Mouse (Mus musculus) thymus, adult 2 months (tissue): ENCODE data around the gene Mbd4. TPM values are rescaled to one million over a fixed set of nuclear protein-coding genes. Genes with fewer than 3 reads are reported as not detected.
"Not testable (repeated sequence)": the region's sequence is repeated elsewhere in the genome, so short reads cannot be mapped to it uniquely, and the experiment has no call there.

Experiments
- DNase-seq: peaks from one replicate; pipeline ENCODE4 v3.0.0; 2021
- H3K27ac ChIP-seq: fragments of 200-500 bp; 2 replicates; pipeline ENCODE4 v1.5.1; 2012; ENCODE audit warnings: low read length, control low read depth; ENCODE audit not compliant: control insufficient read depth, insufficient read depth
- H3K27me3 ChIP-seq: fragments of 200-500 bp; 2 replicates; pipeline ENCODE4 v1.6.1; 2012; ENCODE audit warnings: mild to moderate bottlenecking, low read length, moderate library complexity, mixed read lengths; ENCODE audit not compliant: control insufficient read depth, insufficient read depth
- H3K36me3 ChIP-seq: fragments of 200-500 bp; 2 replicates; pipeline ENCODE4 v1.6.1; 2012; ENCODE audit warnings: mild to moderate bottlenecking, low read length, moderate library complexity; ENCODE audit not compliant: control insufficient read depth, insufficient read depth
- H3K4me1 ChIP-seq: fragments of 200-500 bp; replicated peaks from 2 replicates; pipeline ENCODE4 v1.6.1; 2012; ENCODE audit warnings: low read length; ENCODE audit not compliant: control insufficient read depth, insufficient read depth
- H3K4me3 ChIP-seq: fragments of 200-500 bp; 2 replicates; pipeline ENCODE4 v1.5.1; 2012; ENCODE audit warnings: mild to moderate bottlenecking, low read length, control low read depth, moderate library complexity; ENCODE audit not compliant: control insufficient read depth, insufficient read depth
- CTCF ChIP-seq: fragments of 200-500 bp; IDR thresholded peaks from 2 replicates; pipeline ENCODE4 v1.5.1; 2012; ENCODE audit warnings: mild to moderate bottlenecking, control low read depth, low read length, moderate library complexity, borderline replicate concordance; ENCODE audit not compliant: control insufficient read depth, poor library complexity, insufficient read depth; ENCODE audit errors: extremely low read depth
- POLR2A ChIP-seq: fragments of 200-500 bp; IDR thresholded peaks from 2 replicates; pipeline ENCODE4 v1.6.1; 2012; ENCODE audit warnings: mild to moderate bottlenecking, low read length, control low read depth, moderate library complexity; ENCODE audit not compliant: control insufficient read depth, poor library complexity, insufficient read depth; ENCODE audit errors: extremely low read depth
- WGBS: fragments of 180-500 bp; shearing (Covaris S2); methylation state at CpG from one replicate; pipeline ENCODE4 v1.1.7; 2018; 5-methylcytosine and 5-hydroxymethylcytosine counted together
- polyA plus RNA-seq: library from polyadenylated mRNA; depleted of rRNA; stranded (reverse); fragments of >200 nt; gene quantifications from 2 replicates; pipeline ENCODE4 v1.2.3, GENCODE M21; 2012

The Mbd4 gene
- polyA plus RNA-seq, 1 experiment, result 9.0 TPM

DNA sequence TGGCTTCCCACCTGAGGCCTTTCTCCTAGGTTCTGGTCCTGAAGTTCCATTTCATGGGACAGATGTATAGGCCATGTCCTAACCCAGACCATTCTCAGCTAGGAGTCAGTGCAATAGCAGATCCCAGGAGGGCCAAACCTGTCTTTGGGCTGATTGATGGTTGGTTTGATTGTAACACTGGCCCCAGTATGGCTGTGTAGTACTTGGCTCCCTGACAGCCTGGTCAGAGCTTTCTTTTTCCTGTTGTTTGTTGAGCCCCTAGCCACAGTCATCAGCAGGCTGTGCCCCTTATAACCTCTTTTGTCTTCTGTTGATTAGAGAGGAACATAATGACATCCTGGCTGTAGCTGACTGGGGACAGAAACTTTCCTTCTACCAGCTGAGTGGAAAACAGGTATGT is 30.8 kb upstream of the Mbd4 start:
- TF ChIP-seq CTCF (no peak), POLR2A (no peak)
- Histone ChIP-seq H3K4me3 (no peak overlapping the region), H3K27ac (no peak overlapping the region), H3K36me3 (no peaks in the 10 kb centered on the region), H3K27me3 (no peaks in the 10 kb centered on the region), H3K4me1 (peaks cover 8% of the 10 kb centered on the region)
- no peak for DNase-seq

GRCm38 (mm10) chr6:115880751-115881150 is 27.6 kb upstream of the Mbd4 start:
- no peaks in the 10 kb centered on the region for H3K27me3 ChIP-seq
- TF ChIP-seq CTCF, result no peak
- TF ChIP-seq POLR2A, result no peak
- WGBS, result 92% methylated on average over 8 of the region's 8 CpGs
- H3K36me3 ChIP-seq, result no peaks in the 10 kb centered on the region
- no peak overlapping the region for H3K4me3 ChIP-seq
- DNase-seq, result no peak
- H3K4me1 ChIP-seq, result no peaks in the 10 kb centered on the region
- no peak overlapping the region for H3K27ac ChIP-seq

DNA sequence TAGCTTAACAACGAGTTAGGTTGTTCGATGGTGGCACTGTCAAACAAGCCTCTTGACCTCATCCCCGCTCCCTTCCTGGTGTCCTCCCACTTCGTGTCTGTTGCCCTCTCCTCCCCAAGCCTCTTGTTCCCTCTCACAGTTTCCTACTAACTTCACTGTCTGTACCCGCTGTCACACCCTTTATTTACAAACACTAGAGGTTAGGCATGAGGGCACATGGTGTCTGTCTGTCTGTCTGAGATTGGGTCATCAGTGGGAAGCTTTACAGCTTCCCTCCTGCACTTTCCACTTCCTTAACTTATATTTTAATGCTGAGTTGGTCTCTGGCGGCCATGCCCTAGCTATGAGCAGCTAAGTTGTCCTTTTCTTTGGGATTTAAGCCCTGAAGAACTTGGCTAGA is 26.6 kb upstream of the Mbd4 start:
- TF ChIP-seq CTCF (no peak), POLR2A (no peak)
- 90% methylated on average over 6 of the region's 6 CpGs for WGBS
- Histone ChIP-seq H3K36me3 (no peaks in the 10 kb centered on the region), H3K27me3 (no peaks in the 10 kb centered on the region), H3K4me3 (no peak overlapping the region), H3K4me1 (no peaks in the 10 kb centered on the region), H3K27ac (no peak overlapping the region)
- DNase-seq, result no peak

- no peak for DNase-seq
- 89% methylated on average over 6 of the region's 6 CpGs for WGBS
- Histone ChIP-seq H3K36me3 (no peaks in the 10 kb centered on the region), H3K4me3 (no peak overlapping the region), H3K4me1 (no peaks in the 10 kb centered on the region), H3K27me3 (no peaks in the 10 kb centered on the region), H3K27ac (no peak overlapping the region)
- TF ChIP-seq POLR2A (no peak), CTCF (no peak)
These were observed 25.5 kb upstream of the Mbd4 start for GRCm38 (mm10) chr6:115878694-115879093.

DNA sequence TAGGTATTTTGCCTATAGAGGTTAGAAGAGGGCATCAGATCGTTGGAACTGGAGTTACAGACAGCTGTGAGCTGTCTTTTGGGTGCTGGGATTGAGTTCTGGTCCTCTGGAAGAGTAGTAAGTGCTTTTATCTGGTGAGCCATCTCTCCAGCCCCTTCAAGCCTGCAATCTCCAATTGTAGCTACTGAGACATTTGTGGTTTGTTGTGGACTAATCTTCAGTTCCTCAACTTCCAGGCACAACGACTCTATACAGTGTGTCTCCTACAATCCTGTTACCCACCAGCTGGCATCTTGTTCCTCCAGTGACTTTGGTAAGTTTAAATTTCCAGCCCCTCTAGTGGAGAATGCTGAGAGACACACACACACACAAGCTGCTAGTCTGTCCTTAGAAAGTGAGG is 24.1 kb upstream of the Mbd4 start:
- TF ChIP-seq POLR2A (no peak), CTCF (no peak)
- WGBS, result 62% methylated on average over 2 of the region's 2 CpGs
- Histone ChIP-seq H3K27me3 (no peaks in the 10 kb centered on the region), H3K36me3 (no peaks in the 10 kb centered on the region), H3K27ac (no peak overlapping the region), H3K4me1 (no peaks in the 10 kb centered on the region), H3K4me3 (no peak overlapping the region)
- DNase-seq, result no peak

- H3K4me3 ChIP-seq, H3K27ac ChIP-seq, H3K27me3 ChIP-seq, H3K36me3 ChIP-seq, H3K4me1 ChIP-seq, DNase-seq: not testable (repeated sequence)
- whole genome bisulfite sequencing, result no CpG with 5 or more reads among the region's 3 CpGs
These were observed 18.1 kb upstream of the Mbd4 start for GRCm38 (mm10) chr6:115871318-115871717.

- DNase-seq, H3K4me1 ChIP-seq, H3K27ac ChIP-seq, H3K27me3 ChIP-seq, H3K36me3 ChIP-seq, H3K4me3 ChIP-seq: not testable (repeated sequence)
- no CpG with 5 or more reads among the region's 3 CpGs for WGBS
These were observed 14.0 kb upstream of the Mbd4 start for GRCm38 (mm10) chr6:115867157-115867556.

- TF ChIP-seq CTCF, result no peak
- no peak for TF ChIP-seq POLR2A
- H3K36me3 ChIP-seq, result no peaks in the 10 kb centered on the region
- no peaks in the 10 kb centered on the region for H3K27me3 ChIP-seq
- no peaks in the 10 kb centered on the region for H3K4me1 ChIP-seq
- no peak overlapping the region for H3K4me3 ChIP-seq
- DNase-seq, result no peak
- H3K27ac ChIP-seq, result no peak overlapping the region
- 94% methylated on average over 4 of the region's 4 CpGs for WGBS
These were observed 12.1 kb upstream of the Mbd4 start for GRCm38 (mm10) chr6:115865246-115865645.
